Mouse (Mus musculus) right cerebral cortex, adult 18-20 months (tissue): ENCODE measurements around the gene Gm21394.
"Not testable (repeated sequence)": the region's sequence is repeated elsewhere in the genome, so short reads cannot be mapped to it uniquely, and the experiment has no call there.

Source experiments
- DNase-seq: peaks from one replicate; pipeline ENCODE4 v3.0.0; 2022; ENCODE audit warnings: mixed read lengths

Gm21394 gene

GRCm38 (mm10) chrY:84564807-84565206 is at the start of gene Gm21394:
Gene Gm21394, minus strand, starts transcription at chrY:84564907.
- DNase-seq = not testable (repeated sequence)
